Mouse (Mus musculus): ENCODE results near the gene Vgf. TPM values are rescaled to one million over a fixed set of nuclear protein-coding genes. Genes with fewer than 3 reads are reported as not detected.
A peak's percentile ranks its signal among the peaks of the same experiment; 100 is the strongest.

Vgf gene
- polyA plus RNA-seq, 1 experiment from 2014 or later, result 0.40 TPM

GRCm38 (mm10) chr5:136988420-136988819, 37.8 kb upstream of the Vgf start:
- H3K36me3 ChIP-seq (ENCODE audit: control insufficient read depth, insufficient read depth, low read length), result peaks cover 22% of the 10 kb centered on the region
- H3K27ac ChIP-seq (ENCODE audit: low read depth, low read length), result no peak overlapping the region
- ATAC-seq (ENCODE audit: low FRiP score) (no peak), DNase-seq (ENCODE audit: low spot score, missing footprints) (no peak)
- H3K9ac ChIP-seq (ENCODE audit: low read length), result peak overlapping the region; percentile 98
- no peaks in the 10 kb centered on the region for H3K27me3 ChIP-seq (ENCODE audit: control insufficient read depth, insufficient read depth, low read length)
- H3K4me3 ChIP-seq (ENCODE audit: low read depth, low read length), result peak overlapping the region; percentile 90
- H3K4me1 ChIP-seq (ENCODE audit: control insufficient read depth, insufficient read depth, low read length), result peaks cover 11% of the 10 kb centered on the region
- H3K4me2 ChIP-seq, result peak overlapping the region; percentile 97
- no peaks in the 10 kb centered on the region for H3K9me3 ChIP-seq (ENCODE audit: control insufficient read depth, low read length)
- WGBS, result 89% methylated on average over 7 of the region's 7 CpGs

DNA sequence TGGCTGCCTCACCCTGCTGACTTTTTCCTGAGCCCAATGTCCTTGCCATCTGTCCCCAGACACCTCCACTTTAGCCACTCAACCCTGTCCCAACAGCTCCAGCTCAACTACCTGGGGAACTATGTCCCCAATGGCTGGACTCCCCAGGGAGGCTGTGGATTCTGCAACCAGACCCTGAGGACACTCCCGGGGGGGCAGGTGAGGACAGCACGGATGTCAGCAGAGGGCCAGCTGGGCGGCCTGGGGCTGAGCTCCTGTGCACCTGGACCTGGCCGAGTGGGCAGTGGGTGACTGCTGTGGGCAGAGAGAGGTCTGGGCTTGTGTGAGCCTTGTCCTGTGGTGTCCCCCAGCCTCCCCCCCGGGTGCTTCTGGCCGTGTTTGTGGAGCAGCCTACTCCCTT, 36.4 kb upstream of the Vgf start:
- no peaks in the 10 kb centered on the region for H3K27me3 ChIP-seq (ENCODE audit: control insufficient read depth, insufficient read depth, low read length)
- no peaks in the 10 kb centered on the region for H3K9me3 ChIP-seq (ENCODE audit: control insufficient read depth, low read length)
- no peak overlapping the region for H3K4me2 ChIP-seq
- H3K36me3 ChIP-seq (ENCODE audit: control insufficient read depth, insufficient read depth, low read length), result peaks cover 28% of the 10 kb centered on the region
- no peak overlapping the region for H3K27ac ChIP-seq (ENCODE audit: low read depth, low read length)
- no peak overlapping the region for H3K4me3 ChIP-seq (ENCODE audit: low read depth, low read length)
- WGBS, result 92% methylated on average over 6 of the region's 6 CpGs
- ATAC-seq (ENCODE audit: low FRiP score), result no peak
- no peak overlapping the region for H3K9ac ChIP-seq (ENCODE audit: low read length)
- H3K4me1 ChIP-seq (ENCODE audit: control insufficient read depth, insufficient read depth, low read length), result peaks cover 11% of the 10 kb centered on the region
- no peak for DNase-seq (ENCODE audit: low spot score, missing footprints)

GRCm38 (mm10) chr5:136999449-136999848, 26.7 kb upstream of the Vgf start:
- 75% methylated on average over 3 of the region's 5 CpGs for WGBS
- no peak for ATAC-seq (ENCODE audit: low FRiP score)
- H3K36me3 ChIP-seq (ENCODE audit: control insufficient read depth, insufficient read depth, low read length), result peaks cover 8% of the 10 kb centered on the region

DNA sequence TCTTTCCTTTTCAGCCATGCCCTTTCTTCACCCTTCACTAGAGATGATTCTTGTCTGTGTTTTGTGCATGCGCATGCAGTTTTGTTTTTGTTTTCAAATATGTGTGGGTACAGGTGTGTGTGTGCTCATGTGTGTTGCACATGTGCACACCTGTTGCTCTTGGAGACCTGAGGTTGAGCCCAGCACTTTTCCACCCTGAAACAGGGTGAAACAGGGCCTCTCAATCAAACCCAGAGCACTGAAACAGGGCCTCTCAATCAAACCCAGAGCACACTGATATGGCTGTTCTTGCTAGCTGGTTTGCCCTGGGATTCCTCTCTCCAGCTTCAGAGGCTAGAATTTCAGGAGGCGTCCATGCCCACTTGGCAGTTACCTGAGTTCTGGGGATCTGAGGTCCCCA, 25.6 kb upstream of the Vgf start:
- 79% methylated on average over 2 of the region's 2 CpGs for WGBS
- no peaks in the 10 kb centered on the region for H3K4me1 ChIP-seq (ENCODE audit: control insufficient read depth, insufficient read depth, low read length)
- no peak overlapping the region for H3K4me2 ChIP-seq
- no peak overlapping the region for H3K9ac ChIP-seq (ENCODE audit: low read length)
- H3K4me3 ChIP-seq (ENCODE audit: low read depth, low read length), result no peak overlapping the region
- no peaks in the 10 kb centered on the region for H3K27me3 ChIP-seq (ENCODE audit: control insufficient read depth, insufficient read depth, low read length)
- H3K9me3 ChIP-seq (ENCODE audit: control insufficient read depth, low read length), result no peaks in the 10 kb centered on the region
- H3K36me3 ChIP-seq (ENCODE audit: control insufficient read depth, insufficient read depth, low read length), result peaks cover 2% of the 10 kb centered on the region; the same call in 1 of the 2 replicates
- no peak overlapping the region for H3K27ac ChIP-seq (ENCODE audit: low read depth, low read length)
- DNase-seq (ENCODE audit: low spot score, missing footprints) (peak; percentile 89), ATAC-seq (ENCODE audit: low FRiP score) (no peak)

More at GRCm38 (mm10) chr5:136999449-136999848, 26.7 kb upstream of the Vgf start:
- H3K9ac ChIP-seq (ENCODE audit: low read length), result no peak overlapping the region
- H3K4me1 ChIP-seq (ENCODE audit: control insufficient read depth, insufficient read depth, low read length), result no peaks in the 10 kb centered on the region
- no peak for DNase-seq (ENCODE audit: low spot score, missing footprints)
- H3K27ac ChIP-seq (ENCODE audit: low read depth, low read length), result no peak overlapping the region
- H3K4me3 ChIP-seq (ENCODE audit: low read depth, low read length), result no peak overlapping the region
- H3K27me3 ChIP-seq (ENCODE audit: control insufficient read depth, insufficient read depth, low read length), result no peaks in the 10 kb centered on the region
- no peak overlapping the region for H3K4me2 ChIP-seq
- H3K9me3 ChIP-seq (ENCODE audit: control insufficient read depth, low read length), result no peaks in the 10 kb centered on the region

- H3K4me3 ChIP-seq (ENCODE audit: low read depth, low read length), result no peak overlapping the region
- H3K36me3 ChIP-seq (ENCODE audit: control insufficient read depth, insufficient read depth, low read length), result no peaks in the 10 kb centered on the region
- no peaks in the 10 kb centered on the region for H3K4me1 ChIP-seq (ENCODE audit: control insufficient read depth, insufficient read depth, low read length)
- no peaks in the 10 kb centered on the region for H3K27me3 ChIP-seq (ENCODE audit: control insufficient read depth, insufficient read depth, low read length)
- H3K9me3 ChIP-seq (ENCODE audit: control insufficient read depth, low read length), result no peaks in the 10 kb centered on the region
- no peak overlapping the region for H3K27ac ChIP-seq (ENCODE audit: low read depth, low read length)
- H3K9ac ChIP-seq (ENCODE audit: low read length), result no peak overlapping the region
- no peak for DNase-seq (ENCODE audit: low spot score, missing footprints)
- H3K4me2 ChIP-seq, result no peak overlapping the region
- ATAC-seq (ENCODE audit: low FRiP score), result no peak
- WGBS, result 64% methylated on average over 8 of the region's 8 CpGs
Observed at GRCm38 (mm10) chr5:137007276-137007675, 18.9 kb upstream of the Vgf start.

DNA sequence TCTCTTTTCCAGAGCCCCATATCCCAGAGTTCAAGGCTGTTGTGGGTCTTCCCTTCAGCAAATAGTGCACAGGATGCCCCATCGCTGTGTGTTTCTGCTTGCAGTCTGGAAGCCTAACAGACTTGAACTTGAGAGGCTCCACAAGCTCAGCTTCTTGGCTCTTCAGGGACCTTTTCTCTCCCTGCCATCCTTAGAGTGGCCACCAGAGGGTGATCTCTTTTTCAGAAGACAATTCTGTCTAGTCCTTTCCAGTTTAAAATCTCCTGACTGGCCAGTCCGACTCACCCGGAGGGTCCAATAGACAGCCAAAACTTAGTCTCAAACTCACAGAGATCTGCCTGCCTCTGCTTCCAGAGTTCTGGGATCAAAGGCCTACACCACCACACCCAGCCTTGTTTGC, 16.2 kb upstream of the Vgf start:
- Histone ChIP-seq H3K27ac (ENCODE audit: low read depth, low read length) (no peak overlapping the region), H3K4me3 (ENCODE audit: low read depth, low read length) (no peak overlapping the region), H3K36me3 (ENCODE audit: control insufficient read depth, insufficient read depth, low read length) (no peaks in the 10 kb centered on the region), H3K9ac (ENCODE audit: low read length) (no peak overlapping the region), H3K4me1 (ENCODE audit: control insufficient read depth, insufficient read depth, low read length) (no peaks in the 10 kb centered on the region), H3K27me3 (ENCODE audit: control insufficient read depth, insufficient read depth, low read length) (no peaks in the 10 kb centered on the region), H3K4me2 (no peak overlapping the region), H3K9me3 (ENCODE audit: control insufficient read depth, low read length) (no peaks in the 10 kb centered on the region)
- WGBS, result 23% methylated on average over 3 of the region's 3 CpGs
- no peak for ATAC-seq (ENCODE audit: low FRiP score)
- peak; percentile 90 for DNase-seq (ENCODE audit: low spot score, missing footprints)

- no peak overlapping the region for H3K4me3 ChIP-seq (ENCODE audit: low read depth, low read length)
- H3K27me3 ChIP-seq (ENCODE audit: control insufficient read depth, insufficient read depth, low read length), result no peaks in the 10 kb centered on the region
- no peaks in the 10 kb centered on the region for H3K9me3 ChIP-seq (ENCODE audit: control insufficient read depth, low read length)
- ATAC-seq (ENCODE audit: low FRiP score) (no peak), DNase-seq (ENCODE audit: low spot score, missing footprints) (no peak)
- H3K27ac ChIP-seq (ENCODE audit: low read depth, low read length), result no peak overlapping the region
- H3K9ac ChIP-seq (ENCODE audit: low read length), result no peak overlapping the region
- no peaks in the 10 kb centered on the region for H3K4me1 ChIP-seq (ENCODE audit: control insufficient read depth, insufficient read depth, low read length)
- WGBS, result 85% methylated on average over 15 of the region's 15 CpGs
- no peaks in the 10 kb centered on the region for H3K36me3 ChIP-seq (ENCODE audit: control insufficient read depth, insufficient read depth, low read length)
- H3K4me2 ChIP-seq, result no peak overlapping the region
Observed at GRCm38 (mm10) chr5:137012401-137012950, 13.7 kb upstream of the Vgf start.

GRCm38 (mm10) chr5:137015913-137016312, 10.3 kb upstream of the Vgf start:
- no peaks in the 10 kb centered on the region for H3K36me3 ChIP-seq (ENCODE audit: control insufficient read depth, insufficient read depth, low read length)
- H3K4me1 ChIP-seq (ENCODE audit: control insufficient read depth, insufficient read depth, low read length), result no peaks in the 10 kb centered on the region
- H3K9me3 ChIP-seq (ENCODE audit: control insufficient read depth, low read length), result no peaks in the 10 kb centered on the region
- no peak overlapping the region for H3K4me2 ChIP-seq
- H3K27me3 ChIP-seq (ENCODE audit: control insufficient read depth, insufficient read depth, low read length), result no peaks in the 10 kb centered on the region
- H3K4me3 ChIP-seq (ENCODE audit: low read depth, low read length), result no peak overlapping the region
- DNase-seq (ENCODE audit: low spot score, missing footprints), result no peak
- no peak for ATAC-seq (ENCODE audit: low FRiP score)
- WGBS, result 91% methylated on average over 3 of the region's 3 CpGs
- no peak overlapping the region for H3K9ac ChIP-seq (ENCODE audit: low read length)
- H3K27ac ChIP-seq (ENCODE audit: low read depth, low read length), result no peak overlapping the region

DNA sequence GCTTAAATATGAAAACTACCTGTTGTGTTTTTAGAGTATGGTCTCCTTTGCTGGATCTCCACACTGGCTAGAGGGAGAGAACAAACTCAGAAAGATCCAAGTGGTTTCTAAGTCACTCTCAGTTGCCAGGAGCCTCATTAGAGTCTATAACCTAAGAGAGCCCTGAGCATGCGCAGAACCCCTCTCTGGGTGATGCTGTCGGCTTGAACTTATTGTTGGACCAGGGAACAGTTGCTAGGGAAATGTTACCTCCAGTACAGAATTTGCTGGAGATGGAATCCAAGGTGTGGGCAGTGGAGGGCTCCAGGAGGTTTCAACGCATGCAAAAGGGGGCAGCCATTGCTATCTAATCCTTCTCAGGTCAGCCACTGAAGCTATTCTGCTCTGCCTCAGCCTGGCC, 1.9 kb upstream of the Vgf start:
- WGBS, result 48% methylated on average over 3 of the region's 3 CpGs
- Histone ChIP-seq H3K27ac (ENCODE audit: low read depth, low read length) (no peak overlapping the region), H3K4me2 (no peak overlapping the region), H3K36me3 (ENCODE audit: control insufficient read depth, insufficient read depth, low read length) (no peaks in the 10 kb centered on the region), H3K9ac (ENCODE audit: low read length) (no peak overlapping the region), H3K9me3 (ENCODE audit: control insufficient read depth, low read length) (no peaks in the 10 kb centered on the region), H3K27me3 (ENCODE audit: control insufficient read depth, insufficient read depth, low read length) (peaks cover 44% of the 10 kb centered on the region), H3K4me3 (ENCODE audit: low read depth, low read length) (no peak overlapping the region), H3K4me1 (ENCODE audit: control insufficient read depth, insufficient read depth, low read length) (peaks cover 3% of the 10 kb centered on the region; the same call in 1 of the 2 replicates)
- DNase-seq (ENCODE audit: low spot score, missing footprints) (peak; percentile 84), ATAC-seq (ENCODE audit: low FRiP score) (no peak)
